Mouse (Mus musculus): ENCODE measurements around the gene Wscd1. TPM values are rescaled to one million over a fixed set of nuclear protein-coding genes. Genes with fewer than 3 reads are reported as not detected.

The Wscd1 gene
- total RNA-seq, 1 experiment: 5.8 TPM

DNA sequence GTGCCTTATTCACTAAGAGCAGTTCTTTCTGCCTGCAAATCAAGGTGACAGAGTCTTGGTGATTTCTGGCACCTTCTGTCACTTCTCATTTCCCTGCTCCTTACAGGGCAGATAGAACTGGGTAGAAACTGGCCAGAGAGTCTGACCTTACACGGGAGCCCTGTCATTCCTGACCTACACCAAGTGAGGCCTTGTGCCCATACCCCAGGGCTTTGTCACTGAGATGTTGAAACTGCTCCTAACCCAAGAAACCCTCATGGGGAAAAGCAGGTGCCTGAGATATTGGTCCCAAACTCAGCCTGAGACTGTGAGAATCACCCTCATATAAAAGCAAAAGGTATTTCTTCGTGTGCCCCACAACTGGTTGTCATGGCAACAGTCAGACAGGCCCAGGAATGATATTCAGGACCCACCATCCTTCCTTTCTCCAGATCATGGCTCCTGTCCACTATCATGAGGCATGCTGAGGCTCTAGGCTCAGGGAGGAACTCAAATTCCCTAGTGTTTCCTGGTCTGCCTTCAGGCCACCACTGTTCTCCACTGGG is 11.1 kb upstream of the Wscd1 start:
- Histone ChIP-seq H3K36me3 (ENCODE audit: control insufficient read depth, insufficient read depth, low read length, poor library complexity, severe bottlenecking) (no peaks in the 10 kb centered on the region), H3K4me1 (ENCODE audit: control insufficient read depth in 2 of 2, insufficient read depth in 2 of 2, low read length in 2 of 2, poor library complexity in 1 of 2) (peaks cover 1 to 4% of the 10 kb centered on the region in 2 experiments; a peak in 1 of 4 replicates), H3K27ac (ENCODE audit: insufficient read depth, low read depth, low read length, poor library complexity, severe bottlenecking) (no peak overlapping the region), H3K4me3 (ENCODE audit: insufficient read depth in 1 of 2, low read depth in 1 of 2, low read length in 2 of 2, poor library complexity in 1 of 2, severe bottlenecking in 1 of 2) (no peak overlapping the region), H3K9ac (ENCODE audit: insufficient read depth, low read depth, low read length, poor library complexity, severe bottlenecking) (no peak overlapping the region), H3K9me3 (ENCODE audit: control insufficient read depth, insufficient read depth, low read depth, low read length) (no peaks in the 10 kb centered on the region)
- TF ChIP-seq CHD2 (IDR thresholded peaks at IDR 0.05; ENCODE audit: low read depth, low read length): no peak
- no peak for TF ChIP-seq ZC3H11A (IDR thresholded peaks at IDR 0.05; ENCODE audit: borderline replicate concordance, low read depth, low read length)
- no peak for TF ChIP-seq HCFC1 (IDR thresholded peaks at IDR 0.05; ENCODE audit: borderline replicate concordance, insufficient read depth, low read length)
- no peak for TF ChIP-seq ZNF384 (IDR thresholded peaks at IDR 0.05; ENCODE audit: low read depth, low read length)
- TF ChIP-seq MAFK (IDR thresholded peaks at IDR 0.05; ENCODE audit: insufficient read depth, low read depth, low read length): no peak
- in situ Hi-C loops (cut with MboI; ENCODE audit: low sequenced_read_pairs in 2 of 2, unreplicated experiment in 2 of 2): no loop called here
- DNase-seq (ENCODE audit: low read depth, low spot score): no peak

DNA sequence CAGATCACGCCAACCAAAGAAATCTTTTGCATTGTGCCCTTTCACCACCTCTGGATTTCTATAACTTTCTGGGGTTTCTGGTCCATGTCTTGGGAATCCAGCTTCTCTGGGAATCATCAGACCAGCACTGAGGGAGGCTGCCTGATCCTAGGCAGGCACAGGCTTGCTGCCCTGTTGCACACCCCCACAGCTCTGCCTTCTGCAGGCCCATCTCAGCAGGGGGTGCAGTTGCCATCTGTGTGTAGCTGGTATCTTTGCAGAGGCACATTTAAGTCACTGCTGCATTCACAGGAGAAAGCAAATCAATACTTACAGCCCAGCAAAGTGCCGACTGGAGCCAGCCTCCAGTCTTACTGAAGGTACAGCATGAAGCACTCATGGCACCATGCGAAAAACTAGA is 3.8 kb upstream of the Wscd1 start:
- in situ Hi-C loops (cut with MboI; ENCODE audit: low sequenced_read_pairs in 2 of 2, unreplicated experiment in 2 of 2): no loop called here
- H3K4me3 ChIP-seq (ENCODE audit: insufficient read depth in 1 of 2, low read depth in 1 of 2, low read length in 2 of 2, poor library complexity in 1 of 2, severe bottlenecking in 1 of 2): no peak overlapping the region
- DNase-seq (ENCODE audit: low read depth, low spot score): no peak
- TF ChIP-seq ZNF384 (IDR thresholded peaks at IDR 0.05; ENCODE audit: low read depth, low read length) (no peak), ZC3H11A (IDR thresholded peaks at IDR 0.05; ENCODE audit: borderline replicate concordance, low read depth, low read length) (no peak), MAFK (IDR thresholded peaks at IDR 0.05; ENCODE audit: insufficient read depth, low read depth, low read length) (no peak), HCFC1 (IDR thresholded peaks at IDR 0.05; ENCODE audit: borderline replicate concordance, insufficient read depth, low read length) (no peak), CHD2 (IDR thresholded peaks at IDR 0.05; ENCODE audit: low read depth, low read length) (no peak)
- no peaks in the 10 kb centered on the region for H3K4me1 ChIP-seq (ENCODE audit: control insufficient read depth in 2 of 2, insufficient read depth in 2 of 2, low read length in 2 of 2, poor library complexity in 1 of 2)
- H3K27ac ChIP-seq (ENCODE audit: insufficient read depth, low read depth, low read length, poor library complexity, severe bottlenecking): no peak overlapping the region
- H3K9me3 ChIP-seq (ENCODE audit: control insufficient read depth, insufficient read depth, low read depth, low read length): no peaks in the 10 kb centered on the region
- no peak overlapping the region for H3K9ac ChIP-seq (ENCODE audit: insufficient read depth, low read depth, low read length, poor library complexity, severe bottlenecking)
- H3K36me3 ChIP-seq (ENCODE audit: control insufficient read depth, insufficient read depth, low read length, poor library complexity, severe bottlenecking): no peaks in the 10 kb centered on the region

DNA sequence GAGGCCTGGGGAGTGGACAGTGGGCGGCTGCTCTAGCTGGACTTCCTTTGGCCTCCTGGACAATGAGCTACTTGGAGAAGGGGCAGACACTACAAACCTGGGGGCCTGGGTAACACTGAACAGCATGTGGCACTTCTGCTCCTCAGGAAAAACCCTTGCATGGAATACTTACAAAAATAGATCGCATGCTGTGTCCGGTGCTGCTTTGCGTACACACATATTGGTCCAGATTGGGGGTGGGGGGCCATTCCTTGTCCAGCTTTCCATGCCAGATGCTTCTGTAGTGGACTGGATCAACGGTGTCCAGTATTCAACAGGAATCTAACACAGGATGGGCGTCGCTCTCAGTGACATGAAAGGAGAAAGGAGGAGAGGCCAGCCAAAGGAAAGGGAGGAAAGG is 2.0 kb upstream of the Wscd1 start:
- Histone ChIP-seq H3K9ac (ENCODE audit: insufficient read depth, low read depth, low read length, poor library complexity, severe bottlenecking) (no peak overlapping the region), H3K27ac (ENCODE audit: insufficient read depth, low read depth, low read length, poor library complexity, severe bottlenecking) (no peak overlapping the region), H3K9me3 (ENCODE audit: control insufficient read depth, insufficient read depth, low read depth, low read length) (no peaks in the 10 kb centered on the region), H3K4me3 (ENCODE audit: insufficient read depth in 1 of 2, low read depth in 1 of 2, low read length in 2 of 2, poor library complexity in 1 of 2, severe bottlenecking in 1 of 2) (no peak overlapping the region), H3K4me1 (ENCODE audit: control insufficient read depth in 2 of 2, insufficient read depth in 2 of 2, low read length in 2 of 2, poor library complexity in 1 of 2) (no peaks in the 10 kb centered on the region), H3K36me3 (ENCODE audit: control insufficient read depth, insufficient read depth, low read length, poor library complexity, severe bottlenecking) (no peaks in the 10 kb centered on the region)
- in situ Hi-C loops (cut with MboI; ENCODE audit: low sequenced_read_pairs in 2 of 2, unreplicated experiment in 2 of 2): no loop called here
- TF ChIP-seq MAFK (IDR thresholded peaks at IDR 0.05; ENCODE audit: insufficient read depth, low read depth, low read length) (no peak), ZNF384 (IDR thresholded peaks at IDR 0.05; ENCODE audit: low read depth, low read length) (no peak), CHD2 (IDR thresholded peaks at IDR 0.05; ENCODE audit: low read depth, low read length) (no peak), ZC3H11A (IDR thresholded peaks at IDR 0.05; ENCODE audit: borderline replicate concordance, low read depth, low read length) (no peak), HCFC1 (IDR thresholded peaks at IDR 0.05; ENCODE audit: borderline replicate concordance, insufficient read depth, low read length) (no peak)
- no peak for DNase-seq (ENCODE audit: low read depth, low spot score)

DNA sequence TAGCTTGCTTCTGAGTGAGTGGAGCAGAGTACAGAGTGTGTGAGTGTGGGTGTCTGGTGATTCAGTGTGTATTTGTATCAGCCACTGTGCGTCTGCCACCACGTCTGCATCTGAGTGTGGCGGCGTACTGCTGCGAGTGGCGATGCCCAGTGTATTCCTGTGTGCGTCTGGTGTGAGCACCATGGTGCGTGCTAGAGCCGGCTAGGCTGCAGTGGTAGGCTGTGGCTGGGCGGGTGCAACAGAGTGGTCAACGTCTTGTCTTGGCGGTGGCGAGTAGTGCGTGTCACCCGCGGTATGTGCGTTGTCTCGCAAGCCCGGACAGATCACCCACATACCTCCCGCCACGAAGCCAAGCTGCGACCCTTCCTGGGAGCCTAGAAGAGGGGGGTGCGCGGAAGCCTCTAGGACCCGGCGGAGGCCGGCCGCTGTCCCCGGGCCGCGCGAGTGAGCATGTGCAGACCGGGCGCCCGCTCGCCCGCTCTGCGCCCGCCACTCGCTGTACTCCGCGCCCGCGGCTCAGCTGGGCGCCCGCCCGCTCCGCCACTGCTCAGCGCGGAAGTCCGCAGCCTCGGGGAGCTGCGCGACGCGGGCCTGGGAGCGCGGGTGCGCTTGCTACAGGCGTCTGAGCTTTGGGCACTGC is 934 bp downstream of the Wscd1 start:
- Histone ChIP-seq H3K27ac (ENCODE audit: insufficient read depth, low read depth, low read length, poor library complexity, severe bottlenecking) (no peak overlapping the region), H3K4me1 (ENCODE audit: control insufficient read depth in 2 of 2, insufficient read depth in 2 of 2, low read length in 2 of 2, poor library complexity in 1 of 2) (no peaks in the 10 kb centered on the region), H3K9me3 (ENCODE audit: control insufficient read depth, insufficient read depth, low read depth, low read length) (no peaks in the 10 kb centered on the region), H3K9ac (ENCODE audit: insufficient read depth, low read depth, low read length, poor library complexity, severe bottlenecking) (peak overlapping the region; percentile 72), H3K36me3 (ENCODE audit: control insufficient read depth, insufficient read depth, low read length, poor library complexity, severe bottlenecking) (no peaks in the 10 kb centered on the region), H3K4me3 (ENCODE audit: insufficient read depth in 1 of 2, low read depth in 1 of 2, low read length in 2 of 2, poor library complexity in 1 of 2, severe bottlenecking in 1 of 2) (peak overlapping the region; percentile 76)
- TF ChIP-seq HCFC1 (IDR thresholded peaks at IDR 0.05; ENCODE audit: borderline replicate concordance, insufficient read depth, low read length) (0 out of 2 replicates have a peak, but pooled peaks have one; percentile 53), CHD2 (IDR thresholded peaks at IDR 0.05; ENCODE audit: low read depth, low read length) (no peak)
- in situ Hi-C loops (cut with MboI; ENCODE audit: low sequenced_read_pairs in 2 of 2, unreplicated experiment in 2 of 2): no loop called here
- DNase-seq (ENCODE audit: low read depth, low spot score): no peak
